Mouse (Mus musculus) ES-Bruce4 (cell line): ENCODE data around the gene Lect2.

Experiments used
- CTCF ChIP-seq: IDR thresholded peaks from one replicate; pipeline ENCODE4 v1.8.1; 2011; ENCODE audit warnings: low read depth, low read length
- POLR2A ChIP-seq: IDR thresholded peaks from one replicate; pipeline ENCODE4 v1.8.1; 2011; ENCODE audit warnings: low read length; ENCODE audit not compliant: insufficient read depth

DNA sequence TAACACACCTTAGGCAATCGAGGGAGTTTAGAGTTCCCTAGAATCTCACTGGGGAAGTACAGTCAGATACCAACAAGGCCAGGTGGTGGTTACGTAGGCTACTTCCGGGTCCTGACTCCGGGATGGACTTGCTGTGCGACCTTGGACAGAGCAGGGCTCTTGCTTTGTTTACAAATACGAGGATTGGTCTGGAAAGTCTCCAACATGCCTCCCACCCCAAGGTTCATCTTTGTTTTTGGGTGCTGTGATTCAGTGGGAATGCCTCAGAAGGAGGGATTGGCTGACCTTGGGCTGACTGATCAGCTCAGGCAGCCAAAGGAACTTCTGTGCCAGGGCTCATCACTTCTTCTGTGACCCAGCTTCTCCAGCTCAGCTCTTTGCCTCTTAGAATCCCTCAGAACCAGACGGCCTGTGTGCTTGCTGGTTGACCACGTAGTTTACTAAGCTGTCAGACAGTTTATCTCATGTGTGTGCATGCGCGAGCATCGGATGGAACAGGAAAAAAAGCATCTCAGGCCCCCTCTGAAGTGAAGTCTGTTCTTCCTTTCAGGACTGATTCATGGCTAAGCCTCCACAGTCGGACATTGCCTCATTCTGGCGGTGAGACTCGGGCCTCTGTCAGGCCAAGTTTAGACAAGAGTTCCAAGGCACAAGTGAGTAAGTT, 40.3 kb upstream of the Lect2 start:
- no peak for TF ChIP-seq POLR2A
- TF ChIP-seq CTCF, result no peak
